Mouse (Mus musculus) hindbrain, embryonic 12.5 days (tissue): ENCODE data around the gene Cep63. TPM values are rescaled to one million over a fixed set of nuclear protein-coding genes. Genes with fewer than 3 reads are reported as not detected.

Experiments used
- ATAC-seq: fragments of 200-750 bp; cut with Nextera tagmentation; 2 replicates; pipeline ENCODE4 v1.8.0; 2017; ENCODE audit warnings: moderate TSS enrichment; ENCODE audit not compliant: low FRiP score
- H3K27ac ChIP-seq: fragments of 300-500 bp; sonication (generic); 2 replicates; pipeline ENCODE4 v1.5.1; 2016; ENCODE audit warnings: mild to moderate bottlenecking
- H3K27me3 ChIP-seq: fragments of 300-500 bp; sonication (generic); 2 replicates; pipeline ENCODE4 v1.6.1; 2016; ENCODE audit warnings: mild to moderate bottlenecking
- H3K36me3 ChIP-seq: fragments of 300-500 bp; sonication (generic); 2 replicates; pipeline ENCODE4 v1.6.1; 2016; ENCODE audit warnings: mild to moderate bottlenecking
- H3K4me1 ChIP-seq: fragments of 300-500 bp; sonication (generic); 2 replicates; pipeline ENCODE4 v1.6.1; 2016
- H3K4me2 ChIP-seq: fragments of 300-500 bp; sonication (generic); replicated peaks from 2 replicates; pipeline ENCODE4 v1.6.1; 2016; ENCODE audit warnings: mild to moderate bottlenecking
- H3K4me3 ChIP-seq: fragments of 300-500 bp; sonication (generic); 2 replicates; pipeline ENCODE4 v1.5.1; 2016; ENCODE audit warnings: mild to moderate bottlenecking
- H3K9ac ChIP-seq: fragments of 300-500 bp; sonication (generic); 2 replicates; pipeline ENCODE4 v1.6.1; 2016; ENCODE audit warnings: mild to moderate bottlenecking, moderate library complexity
- H3K9me3 ChIP-seq: fragments of 300-500 bp; sonication (generic); replicated peaks from 2 replicates; pipeline ENCODE4 v1.6.1; 2016; ENCODE audit warnings: mild to moderate bottlenecking
- WGBS: fragments of 180-500 bp; shearing (Covaris S2); methylation state at CpG from one replicate; pipeline ENCODE4 v1.1.7; 2016; 5-methylcytosine and 5-hydroxymethylcytosine counted together
- polyA plus RNA-seq: library from polyadenylated mRNA; unstranded; fragments of >200 nt; fragmentation: Nextera tagmentation; extraction: Ambion mirVana; gene quantifications from 2 replicates; pipeline ENCODE4 v1.2.1, GENCODE M21; 2016

The Cep63 gene
- polyA plus RNA-seq, 1 experiment from 2014 or later = 56.9 TPM

DNA sequence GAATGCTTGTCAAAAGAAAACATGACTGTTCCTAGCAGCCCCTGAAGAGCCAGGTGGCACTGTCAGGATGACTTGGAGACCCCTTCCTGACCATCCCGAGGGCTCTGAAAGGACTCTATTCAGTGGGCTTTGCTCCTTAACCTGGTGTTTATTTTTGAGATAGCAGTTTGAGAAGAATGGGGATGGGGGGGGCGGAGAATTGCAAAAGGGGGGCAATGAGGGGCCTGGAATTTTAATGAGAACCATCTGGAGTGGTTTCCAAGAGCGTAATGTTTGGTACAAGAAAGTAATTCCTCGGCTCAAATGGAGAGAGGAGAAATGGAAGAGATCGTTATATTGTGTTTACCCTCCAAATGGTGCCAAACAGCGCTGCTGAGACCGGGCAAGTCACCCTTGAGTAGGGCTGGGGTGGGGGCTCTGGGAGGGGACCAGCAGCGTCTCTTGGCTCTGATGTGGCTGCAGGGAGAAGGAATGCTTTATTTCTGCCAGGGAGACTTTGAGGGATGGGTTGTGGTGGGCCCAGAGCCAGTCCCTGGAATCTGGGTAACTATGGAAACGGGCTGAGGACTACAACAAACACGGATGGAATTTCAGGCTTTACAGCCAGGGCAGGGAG is 17.3 kb upstream of the Cep63 start:
- Histone ChIP-seq H3K9ac (no peak overlapping the region), H3K4me2 (peak overlapping the region; percentile 37), H3K36me3 (no peaks in the 10 kb centered on the region), H3K27me3 (no peaks in the 10 kb centered on the region), H3K4me1 (peaks cover 30% of the 10 kb centered on the region), H3K27ac (peak overlapping the region; percentile 82), H3K9me3 (no peaks in the 10 kb centered on the region), H3K4me3 (peak overlapping the region; percentile 8; the same call in 1 of the 2 replicates)
- ATAC-seq = peak; percentile 86
- WGBS = 8% methylated on average over 10 of the region's 10 CpGs

DNA sequence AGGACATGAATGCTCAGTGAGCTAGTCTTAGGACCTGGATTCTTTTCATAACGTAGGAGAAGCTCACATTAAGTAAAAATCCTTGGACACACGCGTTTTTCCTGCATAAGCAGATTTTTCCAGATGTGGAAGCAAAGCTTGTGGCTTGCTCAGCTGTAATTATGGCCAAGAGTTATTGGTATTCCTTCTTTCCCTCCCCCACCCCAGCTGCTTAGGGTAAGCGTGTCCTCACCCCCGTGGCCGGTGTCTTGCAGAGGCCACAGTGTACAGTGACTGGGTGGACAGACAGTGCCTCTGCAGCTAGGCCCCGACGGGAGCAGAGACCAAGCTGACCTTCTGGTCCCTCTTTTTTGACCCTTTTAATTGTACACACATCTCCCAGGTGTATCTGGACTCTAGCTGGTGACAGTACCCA is 16.7 kb upstream of the Cep63 start:
- H3K27me3 ChIP-seq = no peaks in the 10 kb centered on the region
- H3K4me3 ChIP-seq = no peak overlapping the region
- 36% methylated on average over 8 of the region's 8 CpGs for WGBS
- no peaks in the 10 kb centered on the region for H3K9me3 ChIP-seq
- H3K36me3 ChIP-seq = no peaks in the 10 kb centered on the region
- no peak overlapping the region for H3K9ac ChIP-seq
- H3K4me1 ChIP-seq = peaks cover 30% of the 10 kb centered on the region
- peak overlapping the region; percentile 37; the same call in 1 of the 2 replicates for H3K4me2 ChIP-seq
- peak overlapping the region; percentile 82 for H3K27ac ChIP-seq
- peak; percentile 46 for ATAC-seq

DNA sequence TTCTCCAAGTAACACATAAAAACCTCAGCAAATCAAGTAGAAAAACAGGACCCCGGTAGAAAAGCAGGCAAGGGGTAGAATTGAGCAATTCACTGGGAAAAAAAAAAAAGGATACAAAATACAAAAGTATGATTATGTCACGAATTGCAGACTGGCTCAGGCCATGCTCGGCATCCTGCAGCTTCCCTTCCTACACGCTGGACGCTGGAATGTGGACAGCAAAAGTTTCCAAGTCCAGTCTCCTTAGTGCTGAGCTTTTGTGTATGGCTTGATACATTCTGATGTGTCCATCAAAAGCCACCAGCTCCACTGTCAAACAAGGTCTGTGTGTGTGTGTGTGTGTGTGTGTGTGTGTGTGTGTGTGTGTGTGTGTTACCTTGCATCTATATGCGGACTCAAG is 15.2 kb upstream of the Cep63 start:
- Histone ChIP-seq H3K27ac (no peak overlapping the region), H3K9me3 (no peaks in the 10 kb centered on the region), H3K4me1 (peaks cover 39% of the 10 kb centered on the region), H3K4me3 (no peak overlapping the region), H3K4me2 (no peak overlapping the region), H3K27me3 (no peaks in the 10 kb centered on the region), H3K9ac (no peak overlapping the region), H3K36me3 (no peaks in the 10 kb centered on the region)
- 73% methylated on average over 6 of the region's 6 CpGs for WGBS
- ATAC-seq = no peak

DNA sequence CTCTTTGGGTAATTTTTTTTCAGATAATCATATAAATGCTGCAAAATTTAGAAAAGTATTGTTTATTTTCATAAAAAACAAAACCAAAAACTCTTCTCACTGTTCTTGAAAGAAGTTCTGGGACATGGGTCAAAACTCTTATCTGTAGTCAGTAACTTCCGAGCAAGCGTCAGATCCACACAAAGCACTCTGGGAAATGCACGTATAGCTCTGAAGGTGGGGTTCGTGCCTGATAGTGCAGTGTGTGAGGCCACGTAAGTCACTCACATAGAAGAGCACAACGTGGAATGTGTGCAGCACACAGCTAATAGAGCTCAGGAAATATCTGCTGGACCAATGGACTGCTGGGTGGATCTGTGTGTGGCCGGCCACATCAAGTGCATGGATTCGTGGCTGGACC is 13.2 kb upstream of the Cep63 start:
- Histone ChIP-seq H3K36me3 (no peaks in the 10 kb centered on the region; the same call in 1 of the 2 replicates), H3K4me3 (no peak overlapping the region), H3K27ac (no peak overlapping the region), H3K4me2 (no peak overlapping the region), H3K9me3 (no peaks in the 10 kb centered on the region), H3K9ac (no peak overlapping the region), H3K27me3 (no peaks in the 10 kb centered on the region), H3K4me1 (peaks cover 33% of the 10 kb centered on the region)
- ATAC-seq = no peak
- 85% methylated on average over 8 of the region's 8 CpGs for WGBS

- no peak for ATAC-seq
- Histone ChIP-seq H3K4me3 (no peak overlapping the region), H3K4me1 (peaks cover 27% of the 10 kb centered on the region), H3K27me3 (no peaks in the 10 kb centered on the region), H3K9ac (no peak overlapping the region), H3K36me3 (peaks cover 3% of the 10 kb centered on the region; the same call in 1 of the 2 replicates), H3K9me3 (no peaks in the 10 kb centered on the region), H3K27ac (no peak overlapping the region), H3K4me2 (no peak overlapping the region)
- 72% methylated on average over 7 of the region's 7 CpGs for WGBS
These were observed 12.6 kb upstream of the Cep63 start for GRCm38 (mm10) chr9:102638963-102639362.

DNA sequence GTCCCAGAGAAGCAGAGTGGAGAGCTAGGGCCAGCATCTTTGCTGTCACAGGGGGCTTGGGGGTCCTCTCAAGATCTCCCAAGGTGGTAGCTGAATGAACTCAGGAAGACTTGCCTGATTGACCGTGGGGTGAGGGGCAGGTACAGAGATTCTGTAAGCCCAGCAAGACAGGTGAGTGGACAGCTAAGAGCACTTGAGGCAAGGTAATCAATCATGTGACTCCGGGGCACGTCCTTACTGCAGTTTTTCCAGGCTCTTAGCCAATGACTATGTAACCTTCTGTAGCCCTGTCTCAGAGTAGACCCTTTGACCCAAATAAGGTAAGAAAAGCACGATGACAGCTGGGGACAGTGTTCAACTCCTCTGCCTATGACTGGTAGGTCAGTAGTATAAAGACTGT is 10.8 kb upstream of the Cep63 start:
- no peaks in the 10 kb centered on the region for H3K9me3 ChIP-seq
- no peak overlapping the region for H3K9ac ChIP-seq
- H3K27me3 ChIP-seq = no peaks in the 10 kb centered on the region
- ATAC-seq = 0 out of 2 replicates have a peak, but pooled peaks have one; percentile 39
- 0 out of 2 replicates have a peak, but pooled peaks cover 12% of the 10 kb centered on the region for H3K4me1 ChIP-seq
- no peak overlapping the region for H3K4me3 ChIP-seq
- H3K27ac ChIP-seq = no peak overlapping the region
- 67% methylated on average over 4 of the region's 4 CpGs for WGBS
- H3K36me3 ChIP-seq = peaks cover 8% of the 10 kb centered on the region; the same call in 1 of the 2 replicates
- H3K4me2 ChIP-seq = no peak overlapping the region

- Histone ChIP-seq H3K9me3 (no peaks in the 10 kb centered on the region), H3K9ac (no peak overlapping the region), H3K4me3 (no peak overlapping the region), H3K36me3 (peaks cover 10% of the 10 kb centered on the region; the same call in 1 of the 2 replicates), H3K4me2 (no peak overlapping the region), H3K4me1 (0 out of 2 replicates have a peak, but pooled peaks cover 12% of the 10 kb centered on the region), H3K27ac (no peak overlapping the region), H3K27me3 (no peaks in the 10 kb centered on the region)
- ATAC-seq = no peak
- 7% methylated on average over 4 of the region's 4 CpGs for WGBS
These were observed 10.2 kb upstream of the Cep63 start for GRCm38 (mm10) chr9:102636553-102636952.

DNA sequence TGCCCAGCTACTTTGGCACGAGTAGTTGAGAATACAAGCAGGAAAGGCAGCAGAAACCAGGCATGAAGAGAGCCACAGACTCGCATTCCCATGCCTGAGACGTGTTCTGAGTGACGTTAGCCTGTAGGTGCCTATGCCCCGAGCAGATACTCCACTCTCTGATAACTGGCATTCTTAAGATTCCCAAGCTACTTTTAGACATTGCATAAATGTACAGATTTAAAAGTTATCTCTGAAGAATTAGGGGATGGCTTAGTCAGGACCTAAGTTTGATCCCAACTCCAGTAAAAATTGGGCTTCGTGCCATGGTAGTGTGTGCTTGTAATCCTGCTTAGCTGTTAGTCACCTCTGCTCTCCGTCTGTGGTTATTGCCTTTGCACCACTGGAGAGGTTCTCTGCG is 8.1 kb upstream of the Cep63 start:
- Histone ChIP-seq H3K9me3 (no peaks in the 10 kb centered on the region), H3K36me3 (peaks cover 13% of the 10 kb centered on the region; the same call in 1 of the 2 replicates), H3K27ac (no peak overlapping the region), H3K4me2 (no peak overlapping the region), H3K4me3 (no peak overlapping the region), H3K27me3 (no peaks in the 10 kb centered on the region), H3K9ac (no peak overlapping the region), H3K4me1 (0 out of 2 replicates have a peak, but pooled peaks cover 12% of the 10 kb centered on the region)
- WGBS = 88% methylated on average over 8 of the region's 8 CpGs
- no peak for ATAC-seq

DNA sequence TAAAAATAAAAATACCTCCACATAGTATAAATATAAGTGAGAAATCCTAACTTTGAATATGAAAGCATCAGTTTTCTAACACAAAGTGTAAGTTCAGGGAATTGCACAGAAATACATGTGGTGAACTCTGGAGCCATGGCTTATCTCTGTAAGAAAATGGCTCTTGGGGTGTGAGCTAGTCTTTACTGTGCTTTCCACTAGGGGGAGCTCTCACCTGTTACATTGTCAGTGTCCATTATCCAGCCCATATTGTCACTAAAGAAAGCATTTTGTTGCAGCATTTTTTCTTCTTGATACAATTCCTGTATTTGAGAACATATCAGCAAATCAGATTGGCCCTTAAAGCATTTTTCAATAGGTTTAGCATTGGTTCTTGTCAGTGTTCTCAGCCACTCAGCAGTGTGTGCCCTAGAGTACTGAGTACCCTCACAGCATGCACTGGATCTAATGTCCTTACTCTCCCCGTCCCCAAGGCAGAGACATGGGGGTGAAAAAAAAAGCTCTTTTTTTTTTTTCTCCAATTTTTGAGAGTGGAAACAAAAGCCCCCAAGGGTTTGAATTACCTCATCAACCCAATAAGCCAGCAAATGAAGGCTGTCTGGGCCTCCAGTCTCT is 6.7 kb upstream of the Cep63 start:
- WGBS = 44% methylated on average over 1 of the region's 1 CpGs
- no peak overlapping the region for H3K4me2 ChIP-seq
- H3K9ac ChIP-seq = no peak overlapping the region
- H3K4me3 ChIP-seq = no peak overlapping the region
- ATAC-seq = peak; percentile 62; the same call in 1 of the 2 replicates
- peaks cover 13% of the 10 kb centered on the region; the same call in 1 of the 2 replicates for H3K36me3 ChIP-seq
- H3K27me3 ChIP-seq = no peaks in the 10 kb centered on the region
- no peaks in the 10 kb centered on the region for H3K9me3 ChIP-seq
- 0 out of 2 replicates have a peak, but pooled peaks cover 9% of the 10 kb centered on the region for H3K4me1 ChIP-seq
- H3K27ac ChIP-seq = no peak overlapping the region

DNA sequence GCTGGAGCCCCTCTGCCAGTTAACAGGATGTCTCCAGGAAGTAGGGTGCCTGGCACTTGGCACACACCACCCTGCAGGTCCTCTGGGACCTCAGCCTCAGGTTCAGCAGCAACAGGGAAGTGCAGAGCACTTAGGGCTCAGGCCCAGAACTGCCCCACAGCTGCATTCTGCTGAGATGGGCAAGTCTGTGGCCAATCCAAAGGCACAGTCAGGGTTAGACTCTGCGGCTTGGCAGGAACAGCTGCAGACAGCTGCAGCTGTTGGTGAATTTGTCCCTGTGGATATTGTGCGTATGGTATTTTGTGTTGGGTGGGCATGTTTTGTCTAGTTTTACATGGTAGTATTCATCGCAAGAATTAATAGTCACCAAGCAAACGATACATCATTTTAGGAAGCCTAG is 5.8 kb upstream of the Cep63 start:
- 97% methylated on average over 4 of the region's 4 CpGs for WGBS
- H3K27me3 ChIP-seq = no peaks in the 10 kb centered on the region

DNA sequence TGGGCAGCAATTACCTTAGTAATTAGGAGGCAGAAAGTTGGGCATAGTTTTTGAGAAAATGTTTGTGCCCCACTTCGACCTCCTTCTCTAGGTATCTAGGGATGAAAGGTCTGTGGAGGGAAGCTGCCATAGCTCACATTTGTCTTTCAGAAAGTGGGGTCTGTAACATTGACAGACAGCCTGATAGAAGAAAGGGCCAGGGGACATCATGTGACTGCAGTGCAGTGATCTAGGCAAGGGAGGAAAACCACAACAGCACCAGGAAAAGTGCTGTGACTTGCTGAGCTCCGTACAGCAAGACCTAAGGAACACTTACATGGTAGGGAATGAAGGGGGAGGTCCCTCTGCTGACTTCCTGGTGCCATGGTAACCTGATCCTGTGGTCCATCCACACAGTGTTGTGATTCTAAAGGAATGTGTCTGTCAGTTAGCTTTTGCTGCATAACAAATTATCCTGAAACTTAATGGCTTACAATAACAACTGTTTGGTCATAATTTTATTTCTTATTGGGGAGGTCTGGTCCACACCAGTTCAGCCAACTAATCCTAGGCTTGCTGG is 5.3 kb upstream of the Cep63 start:
- H3K4me3 ChIP-seq = no peak overlapping the region
- peaks cover 13% of the 10 kb centered on the region; the same call in 1 of the 2 replicates for H3K36me3 ChIP-seq
- H3K27ac ChIP-seq = no peak overlapping the region
- no peaks in the 10 kb centered on the region for H3K27me3 ChIP-seq
- no peaks in the 10 kb centered on the region for H3K9me3 ChIP-seq
- H3K4me1 ChIP-seq = peaks cover 10% of the 10 kb centered on the region
- H3K9ac ChIP-seq = no peak overlapping the region
- no peak overlapping the region for H3K4me2 ChIP-seq
- ATAC-seq = no peak
- 64% methylated on average over 2 of the region's 2 CpGs for WGBS

More for the DNA sequence above, 5.8 kb upstream of the Cep63 start:
- ATAC-seq = no peak
- Histone ChIP-seq H3K9ac (no peak overlapping the region), H3K36me3 (peaks cover 13% of the 10 kb centered on the region; the same call in 1 of the 2 replicates), H3K27ac (no peak overlapping the region), H3K4me1 (peaks cover 10% of the 10 kb centered on the region), H3K9me3 (no peaks in the 10 kb centered on the region), H3K4me3 (no peak overlapping the region), H3K4me2 (no peak overlapping the region)

- no peak overlapping the region for H3K9ac ChIP-seq
- 75% methylated on average over 7 of the region's 7 CpGs for WGBS
- no peak overlapping the region for H3K4me3 ChIP-seq
- H3K27ac ChIP-seq = no peak overlapping the region
- H3K27me3 ChIP-seq = no peaks in the 10 kb centered on the region
- H3K4me2 ChIP-seq = no peak overlapping the region
- H3K4me1 ChIP-seq = peaks cover 20% of the 10 kb centered on the region
- 0 out of 2 replicates have a peak, but pooled peaks cover 10% of the 10 kb centered on the region for H3K36me3 ChIP-seq
- ATAC-seq = no peak
- H3K9me3 ChIP-seq = no peaks in the 10 kb centered on the region
These were observed 2.7 kb upstream of the Cep63 start for GRCm38 (mm10) chr9:102629052-102629451.
